8 mouse cellular contexts compared by ENCODE assay signal in genomic region chr8:116872761-116873342, GRCm38 (mm10). TPM values are rescaled to one million over a fixed set of nuclear protein-coding genes. Genes with fewer than 3 reads are reported as not detected.
DNase-seq lines count a peak whose midpoint lies in the region; ATAC-seq and TF ChIP-seq lines count a peak whose summit lies in the region.

No protein-coding gene starts in this region.

- no peaks in the 10 kb centered on the region for H3K36me3 ChIP-seq in forebrain, postnatal 0 days (ENCODE audit: insufficient read depth)
- no peaks in the 10 kb centered on the region for H3K36me3 ChIP-seq in forebrain, embryonic 15.5 days
- H3K36me3 ChIP-seq in kidney, postnatal 0 days (ENCODE audit: insufficient read depth, low read length) = no peaks in the 10 kb centered on the region
- H3K36me3 ChIP-seq in midbrain, embryonic 11.5 days (ENCODE audit: control insufficient read depth, insufficient read depth, low read length) = no peaks in the 10 kb centered on the region
- no peaks in the 10 kb centered on the region for H3K36me3 ChIP-seq in hindbrain, embryonic 13.5 days

- no peak for ATAC-seq in forebrain, postnatal 0 days
- no peak for ATAC-seq in forebrain, embryonic 15.5 days (replicated peaks)
- no peak for ATAC-seq in kidney, postnatal 0 days (replicated peaks; ENCODE audit: low FRiP score, low read depth)
- no peak for ATAC-seq in midbrain, embryonic 11.5 days (ENCODE audit: low FRiP score)
- no peak for ATAC-seq in hindbrain, embryonic 13.5 days (ENCODE audit: low FRiP score)

- no peak for DNase-seq in forebrain, postnatal 0 days
- peak; percentile 23 for DNase-seq in right cerebral cortex, adult 18-20 months
- DNase-seq in right cerebral cortex, postnatal 25 days = no peak
- peak; percentile 66 for DNase-seq in kidney, postnatal 0 days (ENCODE audit: low spot score)
- DNase-seq in thymus, postnatal 25 days = peak; percentile 29
- no peak for DNase-seq in midbrain, embryonic 11.5 days (ENCODE audit: low spot score, missing footprints)

- H3K9ac ChIP-seq in forebrain, postnatal 0 days = no peak overlapping the region
- no peak overlapping the region for H3K9ac ChIP-seq in forebrain, embryonic 15.5 days (replicated peaks)
- H3K9ac ChIP-seq in kidney, postnatal 0 days (ENCODE audit: low read depth, low read length) = no peak overlapping the region
- no peak overlapping the region for H3K9ac ChIP-seq in midbrain, embryonic 11.5 days (ENCODE audit: low read length)
- no peak overlapping the region for H3K9ac ChIP-seq in hindbrain, embryonic 13.5 days

- H3K4me3 ChIP-seq in forebrain, postnatal 0 days (ENCODE audit: low read depth, low read length) = no peak overlapping the region
- no peak overlapping the region for H3K4me3 ChIP-seq in forebrain, embryonic 15.5 days
- no peak overlapping the region for H3K4me3 ChIP-seq in kidney, postnatal 0 days (replicated peaks; ENCODE audit: low read depth, low read length)
- H3K4me3 ChIP-seq in midbrain, embryonic 11.5 days (ENCODE audit: low read depth, low read length) = no peak overlapping the region
- no peak overlapping the region for H3K4me3 ChIP-seq in hindbrain, embryonic 13.5 days

- WGBS in forebrain, postnatal 0 days = 70% methylated on average over 2 of the region's 2 CpGs
- 80% methylated on average over 2 of the region's 2 CpGs for WGBS in forebrain, embryonic 15.5 days
- 71% methylated on average over 2 of the region's 2 CpGs for WGBS in kidney, postnatal 0 days
- WGBS in midbrain, embryonic 11.5 days = 79% methylated on average over 2 of the region's 2 CpGs
- 86% methylated on average over 2 of the region's 2 CpGs for WGBS in hindbrain, embryonic 13.5 days

- TF ChIP-seq CTCF in forebrain, postnatal 0 days (IDR thresholded peaks at IDR 0.05; ENCODE audit: low read depth) = peak; percentile 46
- TF ChIP-seq CTCF in kidney, postnatal 0 days (IDR thresholded peaks at IDR 0.05; ENCODE audit: low read depth) = peak; percentile 77

- no peak overlapping the region for H3K4me2 ChIP-seq in forebrain, postnatal 0 days (ENCODE audit: low read depth)
- no peak overlapping the region for H3K4me2 ChIP-seq in forebrain, embryonic 15.5 days (replicated peaks)
- H3K4me2 ChIP-seq in kidney, postnatal 0 days (ENCODE audit: low read length) = no peak overlapping the region
- no peak overlapping the region for H3K4me2 ChIP-seq in midbrain, embryonic 11.5 days
- H3K4me2 ChIP-seq in hindbrain, embryonic 13.5 days = no peak overlapping the region

- H3K9me3 ChIP-seq in forebrain, postnatal 0 days (ENCODE audit: low read length) = no peaks in the 10 kb centered on the region
- no peaks in the 10 kb centered on the region for H3K9me3 ChIP-seq in forebrain, embryonic 15.5 days
- H3K9me3 ChIP-seq in kidney, postnatal 0 days (replicated peaks; ENCODE audit: low read length) = no peaks in the 10 kb centered on the region
- H3K9me3 ChIP-seq in midbrain, embryonic 11.5 days (ENCODE audit: control insufficient read depth, low read length) = no peaks in the 10 kb centered on the region
- H3K9me3 ChIP-seq in hindbrain, embryonic 13.5 days = peaks cover 3% of the 10 kb centered on the region; the same call in 1 of the 2 replicates

- no peaks in the 10 kb centered on the region for H3K4me1 ChIP-seq in forebrain, postnatal 0 days (ENCODE audit: insufficient read depth)
- no peaks in the 10 kb centered on the region for H3K4me1 ChIP-seq in forebrain, embryonic 15.5 days
- H3K4me1 ChIP-seq in kidney, postnatal 0 days (replicated peaks; ENCODE audit: insufficient read depth, low read length) = no peaks in the 10 kb centered on the region
- no peaks in the 10 kb centered on the region for H3K4me1 ChIP-seq in midbrain, embryonic 11.5 days (ENCODE audit: control insufficient read depth, insufficient read depth, low read length)
- H3K4me1 ChIP-seq in hindbrain, embryonic 13.5 days (replicated peaks) = no peaks in the 10 kb centered on the region

- H3K27ac ChIP-seq in forebrain, postnatal 0 days (ENCODE audit: low read depth, low read length) = no peak overlapping the region
- no peak overlapping the region for H3K27ac ChIP-seq in forebrain, embryonic 15.5 days (replicated peaks)
- no peak overlapping the region for H3K27ac ChIP-seq in kidney, postnatal 0 days
- no peak overlapping the region for H3K27ac ChIP-seq in midbrain, embryonic 11.5 days (ENCODE audit: low read depth, low read length)
- H3K27ac ChIP-seq in hindbrain, embryonic 13.5 days = no peak overlapping the region

- H3K27me3 ChIP-seq in forebrain, postnatal 0 days (ENCODE audit: insufficient read depth, low read length) = no peaks in the 10 kb centered on the region
- H3K27me3 ChIP-seq in forebrain, embryonic 15.5 days = no peaks in the 10 kb centered on the region
- H3K27me3 ChIP-seq in kidney, postnatal 0 days (ENCODE audit: insufficient read depth, low read length) = no peaks in the 10 kb centered on the region
- no peaks in the 10 kb centered on the region for H3K27me3 ChIP-seq in midbrain, embryonic 11.5 days (ENCODE audit: control insufficient read depth, insufficient read depth, low read length)
- H3K27me3 ChIP-seq in hindbrain, embryonic 13.5 days = no peaks in the 10 kb centered on the region

RNA-seq across cellular contexts. Expression of gene Cmc2, which starts 48.4 kb away (rescaled TPM):
- total RNA-seq in forebrain, postnatal 0 days (2014; rRNA removed) = 6.9 and 9.5 TPM in 2 replicates
- polyA plus RNA-seq in forebrain, postnatal 0 days (2015; fragmentation: Nextera tagmentation; extraction: Ambion mirVana) = 26.8 and 27.9 TPM in 2 replicates
- 40.7 and 41.2 TPM in 2 replicates for polyA plus RNA-seq in forebrain, embryonic 15.5 days (2015; fragmentation: Nextera tagmentation; extraction: Ambion mirVana)
- 97.8 and 100 TPM in 2 replicates for polyA plus RNA-seq in kidney, postnatal 0 days (2015; fragmentation: Nextera tagmentation; extraction: Ambion mirVana)
- 77.6 and 79.5 TPM in 2 replicates for polyA plus RNA-seq in midbrain, embryonic 11.5 days (2014; fragmentation: Nextera tagmentation; extraction: Ambion mirVana)
- 36.2 and 38.0 TPM in 2 replicates for polyA plus RNA-seq in hindbrain, embryonic 13.5 days (2015; fragmentation: Nextera tagmentation; extraction: Ambion mirVana)

RNA-seq across cellular contexts. Expression of gene Cenpn, which starts 48.7 kb away (rescaled TPM):
- 3.6 and 5.2 TPM in 2 replicates for total RNA-seq in forebrain, postnatal 0 days (2014; rRNA removed)
- polyA plus RNA-seq in forebrain, postnatal 0 days (2015; fragmentation: Nextera tagmentation; extraction: Ambion mirVana) = 4.7 and 5.9 TPM in 2 replicates
- polyA plus RNA-seq in forebrain, embryonic 15.5 days (2015; fragmentation: Nextera tagmentation; extraction: Ambion mirVana) = 17.1 and 17.8 TPM in 2 replicates
- polyA plus RNA-seq in kidney, postnatal 0 days (2015; fragmentation: Nextera tagmentation; extraction: Ambion mirVana) = 18.7 and 21.8 TPM in 2 replicates
- polyA plus RNA-seq in midbrain, embryonic 11.5 days (2014; fragmentation: Nextera tagmentation; extraction: Ambion mirVana) = 53.0 and 54.0 TPM in 2 replicates
- 10.5 and 13.6 TPM in 2 replicates for polyA plus RNA-seq in hindbrain, embryonic 13.5 days (2015; fragmentation: Nextera tagmentation; extraction: Ambion mirVana)

Comparison
In these comparisons a context has a peak if more than half of its experiments do, and no peak if none do; other contexts are left out.
1. DNase-seq: peak in right cerebral cortex, adult 18-20 months (single experiment), kidney, postnatal 0 days (single experiment) and thymus, postnatal 25 days (single experiment); none in forebrain, postnatal 0 days (single experiment), right cerebral cortex, postnatal 25 days (single experiment) and midbrain, embryonic 11.5 days (single experiment).